Mouse (Mus musculus) layer of hippocampus, adult 6 months (tissue): ENCODE data around the gene Lgals1. TPM values are rescaled to one million over a fixed set of nuclear protein-coding genes. Genes with fewer than 3 reads are reported as not detected.

Experiments
- long read RNA-seq, 2 experiments: library from polyadenylated mRNA; unstranded; transcript quantifications; one replicate each; pipeline ENCODE4 v2.0.0; 2019 to 2020
- microRNA-seq: library from miRNA; unstranded; fragments of <30 nt; microRNA quantifications from one replicate; pipeline ENCODE4 v1.2.0, GENCODE M21; 2020
- polyA plus RNA-seq: library from polyadenylated mRNA; unstranded; fragments of <200 nt; fragmentation: Nextera tagmentation; gene quantifications from 2 replicates; pipeline ENCODE4 v1.2.3, GENCODE M21; 2021

Gene Lgals1
- 98.4 and 125 TPM in 2 replicates for polyA plus RNA-seq
- long read RNA-seq, experiment 1, transcript Lgals1-201 (4 exons, 800 nt): major isoform, 49 of 51 reads
- long read RNA-seq, experiment 1, partial matches to known transcripts: 0 of 51 reads
- long read RNA-seq, experiment 1, other reads (novel, unspliced or antisense): 2 of 51 reads
- long read RNA-seq, experiment 2, transcript Lgals1-201 (4 exons, 800 nt): major isoform, 8 of 8 reads
- long read RNA-seq, experiment 2, partial matches to known transcripts: 0 of 8 reads
- long read RNA-seq, experiment 2, other reads (novel, unspliced or antisense): 0 of 8 reads

DNA sequence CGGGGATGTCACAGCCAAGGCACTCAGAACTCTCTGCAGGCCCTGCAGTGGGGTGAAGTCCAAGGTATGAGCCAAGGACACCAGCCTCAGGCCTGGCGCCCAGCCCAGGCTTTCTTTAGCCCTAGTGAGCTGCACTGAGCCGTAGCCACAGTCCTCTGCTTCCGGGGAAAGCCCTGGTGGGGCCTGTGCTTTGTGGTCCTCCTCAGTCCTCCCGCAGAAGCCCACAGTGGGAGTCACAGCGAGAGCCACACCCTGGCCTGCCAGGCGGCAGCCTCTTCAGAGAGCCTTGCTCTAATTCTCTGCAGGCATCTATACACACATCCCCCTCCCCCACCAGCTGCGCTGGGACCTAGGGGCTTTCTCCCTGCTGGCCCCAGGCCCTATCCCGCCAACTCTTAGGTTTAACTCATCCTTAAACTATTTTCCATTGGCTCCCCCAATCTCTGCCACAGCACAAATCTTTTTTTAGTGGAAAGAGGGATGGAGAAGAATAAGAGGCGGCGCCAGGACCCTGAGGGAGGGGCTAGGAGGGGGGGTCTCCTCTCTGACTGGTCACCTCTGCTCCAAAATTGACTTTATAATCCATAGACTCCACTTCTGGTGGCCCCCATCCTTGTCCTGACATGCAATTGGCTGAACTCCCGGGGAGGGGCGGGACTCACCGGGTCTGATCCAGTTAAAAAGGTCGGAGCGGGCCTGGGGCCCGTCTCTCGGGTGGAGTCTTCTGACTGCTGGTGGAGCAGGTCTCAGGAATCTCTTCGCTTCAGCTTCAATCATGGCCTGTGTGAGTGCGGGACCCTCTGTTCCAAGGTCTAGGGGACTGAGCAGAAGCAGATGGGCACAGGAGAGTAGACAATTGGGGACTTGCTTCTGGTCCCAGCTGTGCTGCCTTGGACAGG is at the start of gene Lgals1:
Gene Lgals1, plus strand, starts transcription at position 705 of the 899 bp plus-strand sequence.

DNA sequence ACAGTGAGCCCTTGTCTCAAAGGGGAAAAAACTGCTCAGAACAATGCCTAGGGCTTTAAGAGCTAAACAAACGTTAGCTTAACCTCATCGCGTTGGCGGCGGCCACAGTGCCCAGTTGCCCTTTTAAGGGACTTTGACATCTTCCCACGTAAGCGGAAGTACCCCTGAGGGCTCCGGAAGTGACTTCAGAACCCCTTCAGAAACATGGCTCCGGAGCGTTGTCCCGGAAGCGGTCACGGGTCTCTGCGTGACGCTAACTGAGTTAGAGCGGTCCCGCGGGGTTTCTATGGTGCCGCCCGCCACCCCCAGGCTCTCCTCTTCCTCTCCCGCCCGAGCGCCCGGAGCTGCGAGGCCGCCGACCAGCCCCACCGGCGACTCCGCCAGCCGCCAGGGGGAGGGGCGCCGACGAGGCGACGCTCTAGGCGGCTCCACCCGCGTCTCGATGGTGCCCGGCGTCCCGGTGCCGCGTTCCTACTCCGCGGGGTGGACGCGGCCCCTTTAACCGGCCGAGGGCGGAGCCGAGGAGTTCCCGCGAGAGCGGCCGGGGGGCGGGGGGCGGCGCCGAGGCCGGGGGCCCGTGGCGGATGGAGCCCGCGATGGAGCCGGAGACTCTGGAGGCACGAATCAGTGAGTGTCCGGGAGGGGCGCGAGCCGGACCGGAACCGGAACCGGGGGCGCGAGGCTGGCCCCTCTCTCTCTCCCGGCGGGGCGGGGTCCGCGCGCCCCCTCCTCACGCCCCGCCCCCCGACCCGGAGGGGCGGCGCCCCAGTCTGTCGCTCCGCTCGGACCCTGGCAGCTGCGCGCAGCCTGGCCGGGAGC is 49.3 kb upstream of the Lgals1 start, which contains the start of gene Gga1:
Gene Gga1, plus strand, starts transcription at position 200 of the 819 bp plus-strand sequence.

GRCm38 (mm10) chr15:78899409-78899739 is 27.2 kb upstream of the Lgals1 start, which contains the start of gene Gm49510:
TSS of gene Gm49510 (plus strand) at chr15:78899667.

GRCm38 (mm10) chr15:78899740-78900584 is 26.6 kb upstream of the Lgals1 start, which contains the start of gene Sh3bp1:
TSS of gene Sh3bp1 (plus strand) at chr15:78899768.

DNA sequence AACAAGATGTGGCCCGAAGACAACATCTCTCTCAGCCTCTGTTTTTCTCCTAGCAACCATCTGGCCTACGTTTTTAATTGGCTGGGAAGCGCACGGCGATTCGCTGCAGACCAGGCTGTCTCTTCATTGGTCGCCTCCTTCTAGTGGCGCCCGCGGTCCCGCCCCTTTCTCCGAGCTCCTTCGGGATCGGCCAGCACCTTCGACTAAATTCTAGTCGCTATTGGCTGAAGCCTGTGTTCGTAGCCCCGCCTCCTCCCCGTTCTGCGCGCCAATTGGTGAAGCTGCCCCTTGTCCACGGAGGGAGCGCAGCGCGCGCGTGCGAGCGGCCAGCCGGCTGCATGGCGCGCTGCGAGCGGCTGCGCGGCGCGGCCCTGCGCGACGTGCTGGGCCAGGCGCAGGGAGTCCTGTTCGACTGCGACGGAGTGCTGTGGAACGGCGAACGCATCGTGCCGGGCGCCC is 12.9 kb upstream of the Lgals1 start, which contains the start of gene Pdxp:
Gene Pdxp, plus strand, starts transcription at position 288 of the 459 bp plus-strand sequence.

DNA sequence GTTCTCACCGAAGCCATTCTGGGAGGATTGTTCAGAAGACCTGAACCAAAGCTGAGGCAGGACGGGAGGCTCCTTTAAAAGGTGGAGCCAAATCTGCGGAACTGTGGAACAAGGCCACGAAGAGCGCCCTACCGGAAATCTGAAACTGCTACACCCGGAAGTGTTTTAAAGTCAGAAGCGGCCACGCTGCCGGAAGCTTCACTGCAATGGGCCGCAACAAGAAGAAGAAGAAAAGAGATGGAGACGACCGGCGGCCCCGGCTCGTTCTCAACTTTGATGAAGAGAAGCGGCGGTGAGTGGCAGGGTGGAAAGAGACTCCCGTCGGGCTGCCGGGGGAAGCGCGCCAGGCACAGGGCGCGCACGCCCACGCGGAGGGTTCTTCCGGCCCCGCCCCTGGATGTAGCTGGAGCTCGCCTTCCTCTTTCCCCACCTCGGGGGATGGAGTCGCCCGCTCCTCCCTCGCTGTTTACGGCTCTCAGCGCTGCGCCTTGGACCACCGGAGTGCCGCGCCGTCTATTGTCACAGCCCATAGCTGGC is 8.3 kb downstream of the Lgals1 start, which contains the start of gene Nol12:
Gene Nol12, plus strand, starts transcription at position 150 of the 537 bp plus-strand sequence.

GRCm38 (mm10) chr15:78947657-78948056 is 21.1 kb downstream of the Lgals1 start, which contains the start of gene Triobp:
TSS of gene Triobp (plus strand) at chr15:78947724.

Small RNA genes lying within 50 kb of the gene (microRNA-seq; reads per million reads assigned to microRNA genes)
- gene Mir6955: 1.3 reads per million

Other genes with a start within 250 kb of the Lgals1 start
- gene Elfn2, start 208.0 kb upstream of the Lgals1 start, polyA plus RNA-seq: 11.8 and 14.8 TPM in 2 replicates
- 2.3 and 2.4 TPM in 2 replicates for gene Mfng, start 153.2 kb upstream of the Lgals1 start, polyA plus RNA-seq
- gene Card10, start 123.7 kb upstream of the Lgals1 start, polyA plus RNA-seq: 0.82 and 0.97 TPM in 2 replicates
- gene Cdc42ep1, start 84.1 kb upstream of the Lgals1 start, polyA plus RNA-seq: 21.1 and 33.4 TPM in 2 replicates
- gene Lgals2, start 71.2 kb upstream of the Lgals1 start, polyA plus RNA-seq: 0.28 and 0.63 TPM in 2 replicates
- gene Gga1, start 49.5 kb upstream of the Lgals1 start, polyA plus RNA-seq: 6.6 and 7.5 TPM in 2 replicates
- gene Gm49510, start 27.1 kb upstream of the Lgals1 start, polyA plus RNA-seq: 0.13 and 0.19 TPM in 2 replicates
- gene Sh3bp1, start 27.0 kb upstream of the Lgals1 start, polyA plus RNA-seq: 2.8 and 4.3 TPM in 2 replicates
- gene Pdxp, start 12.8 kb upstream of the Lgals1 start, polyA plus RNA-seq: 117 and 170 TPM in 2 replicates
- 43.1 and 48.4 TPM in 2 replicates for gene Nol12, start 8.2 kb downstream of the Lgals1 start, polyA plus RNA-seq
- gene Triobp, start 21.0 kb downstream of the Lgals1 start, polyA plus RNA-seq: 4.4 and 5.7 TPM in 2 replicates
- gene H1f0, start 101.7 kb downstream of the Lgals1 start, polyA plus RNA-seq: 65.5 and 70.9 TPM in 2 replicates
- gene Galr3, start 115.2 kb downstream of the Lgals1 start, polyA plus RNA-seq: 0.23 TPM in 2 replicates
- gene Ankrd54, start 136.2 kb downstream of the Lgals1 start, polyA plus RNA-seq: 28.0 and 29.8 TPM in 2 replicates
- gene Eif3l, start 148.5 kb downstream of the Lgals1 start, polyA plus RNA-seq: 100 and 106 TPM in 2 replicates
- 3.3 and 3.8 TPM in 2 replicates for gene Micall1, start 182.2 kb downstream of the Lgals1 start, polyA plus RNA-seq
- gene Polr2f, start 214.3 kb downstream of the Lgals1 start, polyA plus RNA-seq: 156 and 172 TPM in 2 replicates
- 18.0 and 24.6 TPM in 2 replicates for gene 1700088E04Rik, start 214.5 kb downstream of the Lgals1 start, polyA plus RNA-seq
- gene Sox10, start 238.5 kb downstream of the Lgals1 start, polyA plus RNA-seq: 8.4 and 10.3 TPM in 2 replicates